Mouse (Mus musculus): ENCODE data around the gene Asphd1. TPM values are rescaled to one million over a fixed set of nuclear protein-coding genes. Genes with fewer than 3 reads are reported as not detected.

Asphd1 gene
- polyA plus RNA-seq, 1 experiment from 2014 or later: 0.20 TPM

Other genes starting within 250 kb of the Asphd1 start
- gene Coro1a, start 241.8 kb downstream of the Asphd1 start, polyA plus RNA-seq (2015; fragmentation: Nextera tagmentation; extraction: Ambion mirVana): 11.8 and 16.6 TPM in 2 replicates
- gene Mapk3, start 190.0 kb downstream of the Asphd1 start, polyA plus RNA-seq (2015; fragmentation: Nextera tagmentation; extraction: Ambion mirVana): 57.5 and 65.5 TPM in 2 replicates
- gene Gdpd3, start 183.2 kb downstream of the Asphd1 start, polyA plus RNA-seq (2015; fragmentation: Nextera tagmentation; extraction: Ambion mirVana): 1.2 and 1.4 TPM in 2 replicates
- gene Ypel3, start 172.6 kb downstream of the Asphd1 start, polyA plus RNA-seq (2015; fragmentation: Nextera tagmentation; extraction: Ambion mirVana): 79.1 and 86.2 TPM in 2 replicates
- 0.32 and 0.33 TPM in 2 replicates for gene Tbx6, start 168.1 kb downstream of the Asphd1 start, polyA plus RNA-seq (2015; fragmentation: Nextera tagmentation; extraction: Ambion mirVana)
- gene Ppp4c, start 157.1 kb downstream of the Asphd1 start, polyA plus RNA-seq (2015; fragmentation: Nextera tagmentation; extraction: Ambion mirVana): 151 and 166 TPM in 2 replicates
- gene Fam57b, start 151.9 kb downstream of the Asphd1 start, polyA plus RNA-seq (2015; fragmentation: Nextera tagmentation; extraction: Ambion mirVana): 0.29 and 0.32 TPM in 2 replicates
- not detected in 2 replicates for gene 4930451I11Rik, start 117.9 kb downstream of the Asphd1 start, polyA plus RNA-seq (2015; fragmentation: Nextera tagmentation; extraction: Ambion mirVana)
- gene Doc2a, start 102.2 kb downstream of the Asphd1 start, polyA plus RNA-seq (2015; fragmentation: Nextera tagmentation; extraction: Ambion mirVana): 0.15 and 0.17 TPM in 2 replicates
- gene Hirip3, start 87.6 kb downstream of the Asphd1 start, polyA plus RNA-seq (2015; fragmentation: Nextera tagmentation; extraction: Ambion mirVana): 18.8 and 23.1 TPM in 2 replicates
- gene Ino80e, start 87.2 kb downstream of the Asphd1 start, polyA plus RNA-seq (2015; fragmentation: Nextera tagmentation; extraction: Ambion mirVana): 55.6 and 55.8 TPM in 2 replicates
- 31.8 and 32.1 TPM in 2 replicates for gene Taok2, start 64.9 kb downstream of the Asphd1 start, polyA plus RNA-seq (2015; fragmentation: Nextera tagmentation; extraction: Ambion mirVana)
- 20.4 and 21.5 TPM in 2 replicates for gene Tmem219, start 26.7 kb downstream of the Asphd1 start, polyA plus RNA-seq (2015; fragmentation: Nextera tagmentation; extraction: Ambion mirVana)
- gene Kctd13, start 20.7 kb downstream of the Asphd1 start, polyA plus RNA-seq (2015; fragmentation: Nextera tagmentation; extraction: Ambion mirVana): 13.1 and 14.0 TPM in 2 replicates
- 0.19 and 0.73 TPM in 2 replicates for gene Sez6l2, start 981 bp upstream of the Asphd1 start, polyA plus RNA-seq (2015; fragmentation: Nextera tagmentation; extraction: Ambion mirVana)
- gene Cdipt, start 26.3 kb upstream of the Asphd1 start, polyA plus RNA-seq (2015; fragmentation: Nextera tagmentation; extraction: Ambion mirVana): 69.5 and 79.9 TPM in 2 replicates
- gene Cdiptos, start 26.5 kb upstream of the Asphd1 start, polyA plus RNA-seq (2015; fragmentation: Nextera tagmentation; extraction: Ambion mirVana): 0.59 and 1.7 TPM in 2 replicates
- 11.2 and 11.9 TPM in 2 replicates for gene Mvp, start 65.0 kb upstream of the Asphd1 start, polyA plus RNA-seq (2015; fragmentation: Nextera tagmentation; extraction: Ambion mirVana)
- gene Pagr1b, start 66.9 kb upstream of the Asphd1 start, polyA plus RNA-seq (2015; fragmentation: Nextera tagmentation; extraction: Ambion mirVana): 0.38 and 0.44 TPM in 2 replicates
- 55.6 and 76.2 TPM in 2 replicates for gene Pagr1a, start 67.8 kb upstream of the Asphd1 start, polyA plus RNA-seq (2015; fragmentation: Nextera tagmentation; extraction: Ambion mirVana)
- gene Gm42742, start 71.5 kb upstream of the Asphd1 start, polyA plus RNA-seq (2015; fragmentation: Nextera tagmentation; extraction: Ambion mirVana): 13.8 and 25.7 TPM in 2 replicates
- 1.6 TPM in 2 replicates for gene Prrt2, start 71.6 kb upstream of the Asphd1 start, polyA plus RNA-seq (2015; fragmentation: Nextera tagmentation; extraction: Ambion mirVana)
- gene Maz, start 77.5 kb upstream of the Asphd1 start, polyA plus RNA-seq (2015; fragmentation: Nextera tagmentation; extraction: Ambion mirVana): 31.0 and 34.5 TPM in 2 replicates
- 72.4 and 79.2 TPM in 2 replicates for gene Kif22, start 92.9 kb upstream of the Asphd1 start, polyA plus RNA-seq (2015; fragmentation: Nextera tagmentation; extraction: Ambion mirVana)
- gene Zg16, start 137.7 kb upstream of the Asphd1 start, polyA plus RNA-seq (2015; fragmentation: Nextera tagmentation; extraction: Ambion mirVana): not detected in 2 replicates
- 1.0 and 1.1 TPM in 2 replicates for gene AI467606, start 141.8 kb upstream of the Asphd1 start, polyA plus RNA-seq (2015; fragmentation: Nextera tagmentation; extraction: Ambion mirVana)
- gene Qprt, start 172.6 kb upstream of the Asphd1 start, polyA plus RNA-seq (2015; fragmentation: Nextera tagmentation; extraction: Ambion mirVana): 3.2 and 4.7 TPM in 2 replicates
- 0.13 and 0.36 TPM in 2 replicates for gene Spn, start 188.2 kb upstream of the Asphd1 start, polyA plus RNA-seq (2015; fragmentation: Nextera tagmentation; extraction: Ambion mirVana)
- 42.1 TPM in 2 replicates for gene Cd2bp2, start 246.5 kb upstream of the Asphd1 start, polyA plus RNA-seq (2015; fragmentation: Nextera tagmentation; extraction: Ambion mirVana)

Data from heart, embryonic 13.5 days (tissue).